Mouse (Mus musculus) left cerebral cortex, adult 2 months (tissue): ENCODE measurements around the gene Plcb1. TPM values are rescaled to one million over a fixed set of nuclear protein-coding genes. Genes with fewer than 3 reads are reported as not detected.
A peak's percentile ranks its signal among the peaks of the same experiment; 100 is the strongest.

Source experiments
- DNase-seq, 2 experiments: peaks; one replicate each; pipeline ENCODE4 v3.0.0; 2021 to 2022; ENCODE audit warnings: low spot score in 2 of 2, mixed read lengths in 1 of 2; ENCODE audit errors: extremely low spot score in 1 of 2
- H3K27ac ChIP-seq: fragments of 200-600 bp; 2 replicates; pipeline ENCODE4 v1.8.1; 2022
- H3K4me3 ChIP-seq: fragments of 200-600 bp; 2 replicates; pipeline ENCODE4 v1.8.1; 2022
- CTCF ChIP-seq: fragments of 200-600 bp; IDR thresholded peaks from 2 replicates; pipeline ENCODE4 v1.8.1; 2022; ENCODE audit warnings: antibody characterized with exemption, mild to moderate bottlenecking, moderate library complexity
- intact Hi-C: fragments of 180-260 bp; cut with DNase I; formaldehyde crosslinking; loops from one replicate; pipeline ENCODE4 v1.15.1; 2025
- total RNA-seq, 2 experiments: library from RNA; stranded (reverse); gene quantifications; 2 replicates each; pipeline ENCODE4 v1.2.3; 2021

Plcb1 gene
- total RNA-seq, 2 experiments from 2014 or later, result 183 to 185 TPM

DNA sequence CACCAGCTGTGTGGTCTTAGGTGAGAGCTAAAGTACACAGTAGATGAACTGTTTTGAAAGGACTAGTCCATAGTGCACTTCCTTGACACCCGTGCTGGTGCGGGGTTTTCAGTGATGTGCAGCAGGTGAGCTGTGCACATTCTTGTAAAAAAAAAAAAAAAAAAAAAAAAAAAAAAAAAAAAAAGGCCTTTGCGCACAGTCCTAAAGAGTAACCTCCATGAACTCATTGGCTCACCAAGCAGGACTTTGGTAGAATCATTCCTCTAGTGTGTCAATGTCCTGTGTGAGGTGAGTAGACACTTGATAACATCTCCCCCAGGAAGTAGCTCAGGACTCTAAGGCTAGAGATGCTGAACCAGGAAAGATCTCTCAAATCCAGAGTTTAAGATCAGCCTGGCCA lies 653.2 kb downstream of the Plcb1 start:
- intact Hi-C loops, result loop anchor here (2.0 to 5.0 kb wide), 4 partner anchors 220 to 520 kb away; partner anchors contain the start of gene Plcb4
- no peak for TF ChIP-seq CTCF

DNA sequence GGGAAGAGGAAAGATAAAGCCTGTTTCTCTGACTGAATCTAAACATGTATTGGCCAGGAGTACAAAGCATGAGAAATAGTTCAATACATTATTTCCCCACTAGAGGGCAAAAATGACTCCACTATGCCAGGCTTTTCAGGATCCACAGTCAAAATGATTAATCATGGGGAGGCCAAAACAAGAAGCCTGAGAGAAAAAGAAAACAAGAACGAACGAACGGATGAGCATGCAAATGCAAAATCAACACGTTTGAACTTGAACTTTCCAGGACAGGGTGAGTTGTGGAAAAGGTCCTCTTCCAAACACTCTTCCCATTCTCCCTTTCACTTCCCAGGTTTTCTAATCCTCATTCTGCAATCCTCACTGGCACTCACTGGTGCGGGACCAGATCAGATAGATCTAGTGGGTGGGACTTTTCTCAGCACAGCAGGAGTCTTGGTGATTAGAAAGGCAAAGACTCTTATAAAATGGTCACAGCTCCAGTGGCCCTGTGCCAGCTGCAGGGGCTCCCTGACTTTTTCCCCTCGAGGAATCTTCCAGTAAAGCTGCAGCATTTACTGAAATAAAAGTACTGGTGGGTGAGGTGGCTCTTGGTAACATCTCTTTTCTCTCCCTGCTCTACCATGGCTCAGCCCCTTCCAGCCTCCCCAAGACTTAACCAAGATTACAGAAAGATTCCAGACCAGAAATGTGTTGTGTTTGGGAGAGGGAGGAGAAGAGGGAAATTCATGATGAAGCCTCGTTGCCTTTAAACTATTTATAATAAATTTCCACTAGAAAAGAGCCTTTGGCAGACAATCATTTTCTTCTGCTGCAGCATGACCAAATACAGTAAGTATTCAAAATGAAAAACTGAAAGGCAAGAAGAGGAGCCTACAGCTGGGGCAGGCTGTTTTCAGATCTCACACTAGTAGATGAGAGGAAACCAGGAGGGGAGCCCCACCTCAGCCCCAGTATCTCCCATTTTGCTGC lies 654.0 kb downstream of the Plcb1 start:
- no peak overlapping the region for H3K4me3 ChIP-seq
- no peak for DNase-seq
- 0 out of 2 replicates have a peak overlapping the region, but pooled peaks have one; percentile 13 for H3K27ac ChIP-seq
- peak; percentile 77 for TF ChIP-seq CTCF
- intact Hi-C loops, result loop anchor here (2.0 to 5.0 kb wide), 4 partner anchors 219 to 519 kb away; partner anchors contain the start of gene Plcb4

More for the DNA sequence above, 653.2 kb downstream of the Plcb1 start:
- no peak for DNase-seq
- Histone ChIP-seq H3K27ac (no peak overlapping the region), H3K4me3 (no peak overlapping the region)

DNA sequence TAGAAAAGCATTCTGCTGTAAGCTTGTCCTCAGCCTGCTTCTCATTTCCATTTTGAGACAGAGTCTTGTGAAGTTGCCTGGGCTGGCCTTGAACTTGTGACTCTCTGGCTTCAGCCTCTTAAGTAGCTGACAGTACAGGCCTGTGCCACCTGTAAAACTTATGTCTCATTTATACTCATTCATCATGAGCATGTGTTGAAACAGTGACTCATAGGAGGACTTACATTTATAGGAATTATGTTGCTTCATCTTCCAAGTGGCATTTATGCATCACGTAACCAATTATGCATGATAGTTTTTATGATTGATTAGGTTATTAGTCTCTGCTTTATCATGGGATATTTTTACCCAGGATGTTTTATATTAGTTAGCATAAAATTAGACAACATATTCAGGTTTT lies 667.7 kb downstream of the Plcb1 start:
- intact Hi-C loops, result no loop called here
- no peak overlapping the region for H3K27ac ChIP-seq
- no peak for TF ChIP-seq CTCF
- H3K4me3 ChIP-seq, result no peak overlapping the region
- DNase-seq, result no peak

DNA sequence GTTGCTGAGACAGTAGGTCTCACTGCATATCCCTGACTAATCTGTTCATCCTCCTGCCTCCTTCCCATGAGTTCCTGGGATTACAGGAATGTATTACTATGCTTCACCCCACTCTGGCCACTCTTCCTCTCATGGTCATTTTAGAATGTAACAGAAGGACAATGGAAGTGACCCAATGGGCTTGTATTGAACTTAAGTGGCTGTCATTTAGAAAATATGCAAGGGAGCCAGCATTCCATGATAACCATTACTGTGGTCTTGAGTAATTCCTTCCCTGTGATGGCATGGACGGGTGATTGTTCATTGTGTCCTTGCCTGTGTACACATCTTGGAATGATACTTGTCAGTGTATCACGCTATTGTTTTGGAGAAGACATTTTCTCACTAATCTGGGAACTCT lies 668.1 kb downstream of the Plcb1 start:
- intact Hi-C loops, result no loop called here
- Histone ChIP-seq H3K4me3 (no peak overlapping the region), H3K27ac (no peak overlapping the region)
- no peak for DNase-seq
- TF ChIP-seq CTCF, result no peak

DNA sequence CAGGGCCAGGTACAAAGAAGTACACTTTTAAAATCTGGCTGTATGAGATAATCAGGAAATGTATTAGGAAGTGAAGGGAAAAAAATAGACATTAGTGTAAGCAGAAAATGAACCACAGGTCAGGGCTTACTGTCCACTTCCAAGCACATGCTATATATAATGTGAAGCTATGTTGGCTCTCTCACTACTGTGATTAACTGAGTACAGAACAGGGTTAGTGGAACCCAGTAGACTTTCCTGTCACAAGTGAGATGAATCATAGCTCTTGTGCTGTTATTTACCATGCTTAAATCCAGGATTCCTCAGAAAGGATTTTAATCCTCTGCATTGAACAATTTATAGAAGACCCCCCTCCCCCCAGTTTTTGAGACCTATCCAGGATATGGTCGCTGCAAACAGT lies 668.6 kb downstream of the Plcb1 start:
- no peak for TF ChIP-seq CTCF
- intact Hi-C loops, result no loop called here

DNA sequence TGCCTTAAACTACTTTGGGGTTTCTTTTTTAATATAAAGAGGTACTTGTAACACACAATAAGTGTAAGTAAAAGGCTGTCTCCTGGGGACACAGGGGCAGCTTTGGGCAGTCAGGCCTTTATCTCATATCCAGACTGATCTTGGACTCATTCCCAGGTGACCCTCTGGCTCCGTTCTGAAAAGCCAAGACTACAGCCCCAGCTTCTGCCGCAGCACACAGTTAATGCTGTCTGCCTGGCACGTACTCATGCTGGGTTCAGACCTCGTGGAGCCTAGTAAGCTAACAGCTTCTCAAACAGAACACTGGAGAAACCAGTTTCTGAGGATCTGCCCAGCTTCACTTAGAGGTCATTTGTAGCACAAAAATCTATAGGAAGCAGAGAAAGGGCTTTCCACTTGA lies 682.0 kb downstream of the Plcb1 start:
- Histone ChIP-seq H3K4me3 (no peak overlapping the region), H3K27ac (no peak overlapping the region)
- TF ChIP-seq CTCF, result no peak
- DNase-seq, result no peak
- intact Hi-C loops, result no loop called here

More for the DNA sequence above, 668.6 kb downstream of the Plcb1 start:
- Histone ChIP-seq H3K27ac (no peak overlapping the region), H3K4me3 (no peak overlapping the region)
- no peak for DNase-seq

DNA sequence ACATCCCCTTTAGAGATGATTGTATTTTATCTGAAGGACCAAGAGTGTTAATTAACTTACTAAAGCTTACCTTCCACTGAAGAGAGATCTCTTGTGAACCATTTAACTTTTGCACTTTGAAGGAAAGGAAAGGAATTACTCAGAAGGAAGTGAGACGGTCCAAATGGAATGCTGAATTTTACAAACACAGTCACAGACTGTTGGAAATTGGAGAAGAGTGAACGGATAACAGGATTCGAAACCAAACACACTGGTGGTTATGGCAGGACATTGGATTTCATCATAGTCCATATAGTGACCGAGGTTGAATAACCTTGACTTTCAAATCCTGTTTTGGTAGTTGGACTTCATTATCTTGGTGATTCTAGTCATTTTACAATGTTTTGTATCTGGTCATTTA lies 688.2 kb downstream of the Plcb1 start:
- intact Hi-C loops, result no loop called here
- TF ChIP-seq CTCF, result no peak
- no peak for DNase-seq
- no peak overlapping the region for H3K4me3 ChIP-seq
- H3K27ac ChIP-seq, result no peak overlapping the region

DNA sequence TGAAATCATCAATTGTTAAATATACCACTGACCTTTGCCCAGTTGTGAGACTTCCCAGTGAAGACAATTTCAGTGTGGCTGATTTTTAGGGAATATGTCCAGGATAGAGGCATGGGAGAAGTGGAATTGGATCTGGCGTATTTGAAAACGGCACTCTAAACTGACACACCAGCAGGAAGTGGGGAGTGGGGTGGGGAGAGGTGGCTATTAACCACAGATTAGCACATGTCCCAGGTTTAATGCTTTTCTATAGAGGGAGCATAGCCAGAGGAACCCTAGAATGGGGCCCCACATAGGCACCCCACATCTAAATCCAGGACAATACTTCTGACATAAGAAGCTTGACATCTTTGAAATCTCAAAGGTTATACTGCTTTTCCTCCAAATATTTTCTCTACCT lies 699.4 kb downstream of the Plcb1 start:
- intact Hi-C loops, result no loop called here

DNA sequence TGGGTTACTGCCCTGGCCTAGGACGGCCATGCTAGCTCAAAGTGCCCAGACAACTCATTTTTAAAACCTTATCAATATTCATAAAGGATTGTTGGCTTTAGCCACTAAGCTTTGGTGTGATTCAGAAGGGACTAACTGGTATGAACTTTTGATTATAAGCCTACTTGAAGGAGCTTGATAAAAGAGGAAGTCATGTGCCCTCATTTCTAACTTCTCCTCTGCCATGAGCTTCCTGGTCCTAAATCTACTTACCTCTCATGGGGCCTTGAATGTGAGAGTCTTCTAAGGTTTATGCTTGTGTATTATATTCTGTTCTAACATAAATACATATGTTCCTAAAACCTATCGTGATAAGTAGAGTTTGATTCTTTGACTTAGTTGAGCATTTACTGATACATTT lies 702.4 kb downstream of the Plcb1 start:
- no peak for DNase-seq
- TF ChIP-seq CTCF, result no peak
- no peak overlapping the region for H3K4me3 ChIP-seq
- no peak overlapping the region for H3K27ac ChIP-seq
- intact Hi-C loops, result no loop called here

More for the DNA sequence above, 699.4 kb downstream of the Plcb1 start:
- Histone ChIP-seq H3K27ac (no peak overlapping the region), H3K4me3 (no peak overlapping the region)
- no peak for TF ChIP-seq CTCF
- no peak for DNase-seq

DNA sequence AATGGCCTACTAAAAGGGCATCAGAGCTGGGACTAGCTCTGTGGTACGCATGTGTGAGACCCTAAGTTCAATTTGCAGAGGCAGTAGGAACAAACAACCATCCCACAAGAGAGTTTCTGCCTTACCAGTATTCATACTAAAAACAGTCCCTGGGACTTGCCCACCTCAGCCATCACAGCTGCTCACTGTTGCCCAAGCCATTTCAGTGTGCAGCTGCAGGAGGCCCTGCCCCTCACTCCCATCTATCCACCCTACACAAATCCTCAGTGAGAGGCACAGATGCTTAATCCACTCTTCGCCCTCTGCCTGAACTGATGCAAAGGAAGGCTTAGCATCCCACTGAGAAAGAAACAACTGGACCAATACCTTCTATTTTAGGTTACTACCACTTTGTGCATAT lies 703.3 kb downstream of the Plcb1 start:
- no peak for DNase-seq
- Histone ChIP-seq H3K27ac (no peak overlapping the region), H3K4me3 (no peak overlapping the region)
- intact Hi-C loops, result no loop called here
- TF ChIP-seq CTCF, result no peak

DNA sequence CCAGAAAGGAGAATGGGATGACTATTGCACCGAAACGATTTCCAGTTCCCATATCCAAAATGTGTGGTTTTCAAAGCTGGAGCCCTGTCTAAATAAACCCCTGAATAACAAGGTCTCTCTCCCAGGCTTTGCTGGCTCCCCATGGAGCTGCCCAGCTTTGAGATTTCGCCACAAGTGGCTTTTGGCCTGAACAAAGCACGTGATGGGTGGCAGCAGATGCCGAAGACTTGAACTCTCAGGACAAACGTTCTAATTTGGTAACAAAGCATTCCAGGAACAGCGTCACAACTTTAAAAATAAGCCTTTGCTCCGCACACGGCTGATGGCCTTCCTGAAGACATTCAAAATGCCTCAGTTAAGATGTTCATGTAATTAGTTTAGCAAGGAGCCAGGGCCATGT lies 706.9 kb downstream of the Plcb1 start:
- no peak for DNase-seq
- TF ChIP-seq CTCF, result no peak
- intact Hi-C loops, result no loop called here
- no peak overlapping the region for H3K27ac ChIP-seq
- H3K4me3 ChIP-seq, result no peak overlapping the region

DNA sequence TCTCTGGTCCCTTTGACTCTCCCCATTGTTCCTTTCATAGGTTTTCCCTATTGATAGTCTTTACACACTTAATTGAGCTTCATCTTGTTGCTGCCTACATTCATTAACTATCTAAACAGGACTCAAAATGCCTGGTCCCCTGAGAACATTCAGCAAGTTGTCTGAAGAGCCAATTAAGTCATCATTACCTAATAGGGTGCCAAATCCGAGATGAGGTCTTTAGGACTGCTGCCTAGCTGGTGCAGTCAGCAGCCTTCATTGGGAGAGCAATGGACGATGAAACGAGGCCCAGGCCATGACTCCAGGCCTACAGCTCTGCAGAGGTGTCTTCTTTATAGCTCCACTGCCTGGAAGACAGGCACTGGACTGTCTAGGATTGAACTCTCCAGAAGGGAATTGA lies 710.7 kb downstream of the Plcb1 start:
- Histone ChIP-seq H3K4me3 (no peak overlapping the region), H3K27ac (no peak overlapping the region)
- TF ChIP-seq CTCF, result no peak
- no peak for DNase-seq
- intact Hi-C loops, result no loop called here

DNA sequence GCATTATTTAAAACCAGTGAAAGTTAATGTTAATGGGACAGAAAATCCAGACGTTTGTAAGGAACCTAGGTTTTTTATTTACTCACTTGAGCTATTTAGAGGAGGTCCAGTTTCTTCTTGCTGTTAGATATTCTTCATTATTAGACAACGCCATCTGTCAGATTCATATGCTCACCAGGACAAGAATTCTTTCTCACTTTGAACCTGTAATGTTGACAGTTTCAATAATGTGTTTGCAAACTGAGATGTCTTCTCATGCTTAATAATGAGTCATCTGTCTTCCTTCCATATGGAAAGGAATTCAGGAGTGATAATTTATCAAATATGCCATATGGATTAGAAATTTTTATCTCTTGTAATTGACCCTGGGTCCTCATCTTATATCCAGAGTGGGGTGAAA lies 711.4 kb downstream of the Plcb1 start:
- no peak for TF ChIP-seq CTCF
- no peak for DNase-seq
- no peak overlapping the region for H3K27ac ChIP-seq
- no peak overlapping the region for H3K4me3 ChIP-seq
- intact Hi-C loops, result no loop called here
